Mouse (Mus musculus) thymus, adult 2 months (tissue): ENCODE measurements around the gene Vwce.

Experiments
- CTCF ChIP-seq: fragments of 200-500 bp; IDR thresholded peaks from 2 replicates; pipeline ENCODE4 v1.5.1; 2012; ENCODE audit warnings: mild to moderate bottlenecking, control low read depth, low read length, moderate library complexity, borderline replicate concordance; ENCODE audit not compliant: control insufficient read depth, poor library complexity, insufficient read depth; ENCODE audit errors: extremely low read depth
- POLR2A ChIP-seq: fragments of 200-500 bp; IDR thresholded peaks from 2 replicates; pipeline ENCODE4 v1.6.1; 2012; ENCODE audit warnings: mild to moderate bottlenecking, low read length, control low read depth, moderate library complexity; ENCODE audit not compliant: control insufficient read depth, poor library complexity, insufficient read depth; ENCODE audit errors: extremely low read depth

GRCm38 (mm10) chr19:10608573-10609240 lies 25.3 kb upstream of the Vwce start:
- TF ChIP-seq CTCF (no peak), POLR2A (no peak)
